Mouse (Mus musculus): ENCODE results near the gene Stk32c.

The Stk32c gene

GRCm38 (mm10) chr7:139212754-139213745, at the start of gene Stk32c, which contains the start of gene Lrrc27:
TSS of gene Stk32c (minus strand) at chr7:139213307.
TSS of gene Lrrc27 (plus strand) at chr7:139212988.
- peak; percentile 99 for DNase-seq (ENCODE audit: low read depth, low spot score)

DNA sequence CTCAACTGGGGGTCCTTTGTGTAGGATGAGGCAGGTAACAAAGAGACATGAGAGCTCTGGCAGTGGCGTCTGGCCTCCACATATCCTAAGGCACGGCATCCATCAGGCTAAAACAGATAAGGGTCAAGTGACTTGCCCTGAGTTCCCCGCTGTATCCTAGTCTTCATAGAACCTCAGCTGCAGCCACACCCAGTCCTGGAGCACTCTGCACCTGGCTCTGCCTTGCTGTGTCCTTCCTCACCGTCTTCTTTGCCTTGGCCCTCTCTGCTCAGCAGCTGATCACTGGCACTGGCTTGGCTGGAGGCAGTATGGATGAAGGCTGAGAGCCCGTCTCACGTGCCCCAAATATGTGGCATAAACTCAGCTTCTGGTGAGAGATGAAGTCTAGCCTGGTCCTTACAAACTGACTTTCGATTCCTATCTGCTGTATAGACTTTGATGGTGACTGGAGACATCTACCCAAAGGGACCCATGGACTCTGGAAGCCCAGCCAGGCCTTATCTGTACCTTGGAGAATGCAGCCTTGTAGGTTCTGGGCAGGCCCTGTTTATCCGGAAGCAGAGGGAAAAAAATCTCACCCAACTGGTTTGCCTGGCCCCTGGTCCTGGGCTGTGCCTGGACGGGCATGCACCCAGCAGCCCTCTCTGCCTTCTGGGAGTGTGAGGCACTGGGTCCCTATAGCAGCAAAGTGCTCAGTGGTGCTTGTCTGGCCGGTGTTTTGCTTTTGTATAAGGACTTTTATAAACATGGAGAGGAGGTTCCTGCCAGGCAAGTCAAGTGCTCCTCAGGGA, 44.8 kb upstream of the Stk32c start:
- no peak for DNase-seq (ENCODE audit: low read depth, low spot score)

- DNase-seq (ENCODE audit: low read depth, low spot score): no peak
These were observed 41.5 kb upstream of the Stk32c start for GRCm38 (mm10) chr7:139254626-139255025.

GRCm38 (mm10) chr7:139253462-139253861, 40.4 kb upstream of the Stk32c start:
- DNase-seq (ENCODE audit: low read depth, low spot score): no peak

- no peak for DNase-seq (ENCODE audit: low read depth, low spot score)
These were observed 39.9 kb upstream of the Stk32c start for GRCm38 (mm10) chr7:139252986-139253385.

DNA sequence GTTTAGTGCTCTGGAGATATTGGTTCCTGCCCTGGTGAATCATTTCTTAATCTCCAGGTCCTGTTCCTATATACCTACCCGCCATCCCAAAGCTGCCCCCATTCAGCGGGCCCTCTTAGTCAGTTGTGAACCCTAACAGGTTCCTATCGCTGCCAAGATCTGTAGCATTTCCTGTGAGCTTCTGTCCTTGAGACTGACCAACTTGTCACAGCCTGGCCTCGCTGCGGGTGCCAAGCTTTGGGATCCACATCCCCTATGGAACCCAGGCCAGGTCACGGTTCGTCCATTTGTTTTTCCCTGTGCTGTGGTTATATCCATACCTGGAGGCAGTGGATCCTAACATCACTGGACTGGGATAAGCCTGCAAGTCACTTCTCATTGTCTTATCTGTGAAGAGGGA, 39.5 kb upstream of the Stk32c start:
- DNase-seq (ENCODE audit: low read depth, low spot score): no peak

DNA sequence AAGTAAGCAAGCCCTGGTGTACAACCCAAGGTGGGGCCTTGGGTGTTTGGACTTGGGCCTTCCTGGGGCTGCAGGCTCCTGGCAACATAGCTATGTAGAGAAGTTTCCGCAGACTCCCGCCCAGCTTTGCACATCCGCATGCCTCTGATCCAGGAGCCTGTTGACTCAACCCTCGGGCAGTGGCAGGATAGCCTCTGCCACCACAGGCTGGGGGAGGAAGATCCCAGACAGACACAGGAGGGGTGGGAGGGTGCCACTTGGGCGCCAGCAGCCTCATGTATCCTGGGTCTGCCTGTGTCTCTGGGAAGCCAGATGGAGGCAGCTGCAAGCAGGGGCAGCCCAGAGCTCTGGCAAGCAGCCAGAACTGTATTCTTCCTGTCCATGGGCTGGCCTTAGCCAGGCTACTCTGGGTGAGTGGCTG, 38.8 kb upstream of the Stk32c start:
- DNase-seq (ENCODE audit: low read depth, low spot score): no peak

GRCm38 (mm10) chr7:139249406-139250210, 36.5 kb upstream of the Stk32c start:
- DNase-seq (ENCODE audit: low read depth, low spot score): no peak

GRCm38 (mm10) chr7:139248615-139249405, 35.7 kb upstream of the Stk32c start:
- DNase-seq (ENCODE audit: low read depth, low spot score): peak; percentile 17

DNA sequence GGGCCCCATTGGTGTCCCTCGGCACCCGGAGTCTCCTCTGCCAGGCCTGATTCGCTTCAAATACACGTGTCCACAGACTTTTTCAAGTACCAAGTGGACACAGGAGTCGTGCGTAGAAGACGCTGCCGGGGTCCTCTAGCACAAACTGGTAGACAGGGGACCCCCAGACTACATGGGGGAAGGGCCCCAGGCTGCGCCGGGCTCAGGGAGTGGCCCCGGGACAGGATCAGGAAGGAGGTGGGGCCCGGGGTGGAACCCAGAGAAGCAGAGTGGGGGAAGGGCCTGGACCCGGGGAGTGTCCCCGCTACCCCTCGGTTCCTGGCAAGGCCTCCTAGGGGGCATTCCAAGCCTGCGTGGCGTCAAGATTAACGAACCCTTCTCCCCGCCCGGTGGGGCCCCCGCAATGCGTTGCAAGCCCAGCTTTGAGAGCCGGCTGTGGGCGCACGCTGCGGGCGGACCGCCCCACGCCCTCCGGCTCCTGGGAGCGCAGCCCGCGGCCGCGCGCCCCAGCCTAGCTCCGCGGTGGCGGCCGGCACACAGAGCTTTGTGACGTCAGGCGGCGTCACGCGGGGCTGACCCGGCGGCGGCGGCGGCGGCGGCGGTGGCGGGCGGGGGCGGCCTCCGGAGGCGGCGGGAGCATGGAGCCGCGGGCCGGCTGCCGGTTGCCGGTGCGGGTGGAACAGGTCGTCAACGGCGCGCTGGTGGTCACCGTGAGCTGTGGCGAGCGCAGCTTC, 34.9 kb upstream of the Stk32c start, which contains the start of gene Pwwp2b:
Gene Pwwp2b (plus strand): TSS at position 602 of the 734 bp plus-strand sequence.
- DNase-seq (ENCODE audit: low read depth, low spot score): peak; percentile 24

- DNase-seq (ENCODE audit: low read depth, low spot score): no peak
These were observed 34.1 kb upstream of the Stk32c start for GRCm38 (mm10) chr7:139246931-139247880.

DNA sequence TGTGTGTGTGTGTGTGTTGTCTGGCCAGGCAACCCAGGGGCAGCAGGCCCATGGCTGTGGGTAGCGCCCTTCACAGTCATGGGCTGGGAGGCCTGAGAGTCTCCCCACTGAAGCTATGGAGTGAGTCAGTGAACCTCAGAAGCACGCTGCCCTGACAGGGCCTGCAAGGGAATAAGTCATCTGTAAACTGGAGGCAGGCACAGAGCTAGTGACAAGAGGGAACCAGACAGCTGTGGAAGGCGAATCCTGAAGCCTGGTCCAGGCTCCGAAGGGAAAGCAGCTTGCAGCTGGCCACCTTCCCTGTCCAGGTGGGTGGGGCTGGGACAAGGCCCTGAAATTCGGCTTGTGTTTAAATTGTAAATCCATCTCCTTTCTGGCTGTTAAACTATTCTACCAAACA, 33.0 kb upstream of the Stk32c start:
- no peak for DNase-seq (ENCODE audit: low read depth, low spot score)

GRCm38 (mm10) chr7:139239432-139239831, 26.3 kb upstream of the Stk32c start:
- DNase-seq (ENCODE audit: low read depth, low spot score): no peak

DNA sequence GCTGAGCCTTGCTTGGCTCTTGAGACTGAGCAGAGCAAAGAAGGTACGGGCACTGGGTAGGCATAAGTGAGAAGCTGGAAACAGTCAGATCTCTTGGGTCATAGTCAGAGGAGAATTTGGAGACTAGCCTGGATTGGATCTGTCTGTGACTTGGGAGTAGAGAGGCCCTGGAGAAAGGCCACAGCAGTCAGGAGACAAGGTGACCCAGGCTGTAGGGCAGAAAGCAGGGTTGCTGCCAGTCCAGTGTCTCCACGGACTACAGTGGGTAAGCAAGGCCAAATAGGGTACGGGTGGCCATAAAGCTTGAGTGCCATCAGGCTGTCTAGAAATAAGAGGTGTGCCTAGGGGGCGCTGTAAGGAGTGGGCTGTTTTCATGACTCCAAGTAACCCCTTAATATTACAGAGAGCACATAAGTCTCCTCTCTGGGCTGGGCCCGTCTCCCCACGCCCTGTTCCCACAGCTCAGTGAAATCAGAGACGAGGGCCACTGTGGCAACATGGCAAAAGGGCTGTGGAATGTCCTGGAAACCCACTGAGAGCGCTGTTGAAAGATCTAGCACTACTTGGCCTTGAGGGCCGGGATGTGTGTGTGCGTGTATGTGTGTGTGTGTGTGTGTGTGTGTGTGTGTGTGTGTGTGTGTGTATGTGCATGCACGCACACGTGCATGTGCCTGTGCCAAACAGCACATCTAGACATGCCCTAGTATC, 22.7 kb upstream of the Stk32c start:
- DNase-seq (ENCODE audit: low read depth, low spot score): no peak

DNA sequence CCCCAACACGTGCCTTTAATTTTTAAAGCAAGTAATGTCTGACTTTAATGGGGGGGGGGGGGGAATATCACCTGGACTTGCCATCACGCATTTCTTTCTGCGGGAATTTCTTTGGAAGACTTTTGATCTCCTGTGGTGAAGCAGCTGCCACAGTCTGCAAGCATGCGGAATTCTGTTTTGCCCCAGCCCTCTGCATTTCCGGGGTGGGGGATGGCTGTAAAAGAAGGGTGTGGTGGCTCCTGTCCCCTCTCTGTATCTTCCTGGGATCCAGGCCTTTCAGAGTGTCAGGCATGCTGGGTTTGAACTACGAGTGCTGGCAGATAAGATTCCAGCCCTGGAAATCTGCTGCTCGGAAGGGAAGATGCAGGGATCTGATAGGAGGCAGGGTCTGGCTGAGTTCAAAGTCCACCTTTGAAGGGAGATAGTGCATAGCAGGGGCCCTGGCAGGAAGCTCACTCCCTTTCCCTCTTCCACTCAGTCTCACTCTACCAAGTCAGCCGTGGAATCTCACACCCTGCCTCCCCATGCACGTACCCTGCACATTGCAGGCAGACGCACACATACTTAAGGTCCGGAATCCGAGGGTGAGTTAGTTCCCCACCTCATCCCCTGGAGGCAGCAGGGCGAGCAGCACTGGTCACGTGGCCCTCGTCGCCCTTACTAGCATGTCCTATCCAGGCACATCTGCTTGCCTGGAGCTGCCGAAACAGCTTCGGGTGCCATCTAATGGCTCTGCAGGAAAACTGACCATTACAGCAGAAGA, 21.5 kb upstream of the Stk32c start:
- DNase-seq (ENCODE audit: low read depth, low spot score): no peak

DNA sequence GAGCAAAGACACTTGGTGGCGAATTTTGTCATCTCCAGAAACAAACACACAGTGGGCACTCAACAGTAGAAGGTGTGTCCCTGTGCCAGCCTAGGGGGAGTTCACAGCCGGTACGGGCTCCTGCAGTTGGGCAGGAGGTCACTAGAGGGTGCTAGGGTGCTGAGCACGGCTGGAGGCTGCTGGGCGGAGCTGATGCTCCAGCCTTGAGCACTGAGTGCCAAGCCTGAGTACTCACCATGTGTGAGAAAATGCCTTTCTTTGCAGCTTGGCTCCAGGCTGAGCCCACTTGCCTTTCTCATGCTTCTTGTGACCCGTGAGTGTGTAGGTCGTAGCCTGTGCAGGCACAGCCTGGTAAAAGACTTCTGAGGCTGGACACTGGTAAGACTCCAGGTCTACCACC, 20.6 kb upstream of the Stk32c start:
- peak; percentile 77 for DNase-seq (ENCODE audit: low read depth, low spot score)

DNA sequence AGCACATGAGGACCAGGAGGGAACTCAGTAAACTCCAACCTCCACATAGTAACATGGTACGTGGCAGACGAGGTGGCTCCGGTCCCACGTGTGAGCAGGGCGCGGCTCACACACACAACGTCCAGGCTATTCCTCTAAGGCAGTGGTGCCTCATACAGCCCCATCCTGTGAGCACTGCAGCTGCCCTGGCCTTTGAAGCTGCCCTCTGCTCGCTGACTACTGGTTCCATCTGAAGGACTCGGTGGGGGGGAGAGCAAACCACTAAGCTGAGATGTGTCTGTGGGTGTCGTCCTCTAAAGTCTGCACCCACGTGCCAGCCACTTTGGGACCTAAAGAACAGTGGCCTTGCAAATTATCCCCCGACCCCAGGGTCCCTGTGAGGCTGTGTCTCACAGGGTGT, 17.1 kb upstream of the Stk32c start:
- no peak for DNase-seq (ENCODE audit: low read depth, low spot score)

Measured in A20 (cell line).